Mouse (Mus musculus): ENCODE measurements around the gene Gjc3. TPM values are rescaled to one million over a fixed set of nuclear protein-coding genes. Genes with fewer than 3 reads are reported as not detected.

The Gjc3 gene
- polyA plus RNA-seq, 1 experiment from 2014 or later: 0.17 TPM

Other genes starting within 250 kb of the Gjc3 start
- 20.9 and 22.2 TPM in 2 replicates for gene Nyap1, start 221.5 kb downstream of the Gjc3 start, polyA plus RNA-seq (2016; fragmentation: Nextera tagmentation; extraction: Ambion mirVana)
- 81.8 and 82.9 TPM in 2 replicates for gene Tsc22d4, start 217.4 kb downstream of the Gjc3 start, polyA plus RNA-seq (2016; fragmentation: Nextera tagmentation; extraction: Ambion mirVana)
- gene Ppp1r35, start 184.2 kb downstream of the Gjc3 start, polyA plus RNA-seq (2016; fragmentation: Nextera tagmentation; extraction: Ambion mirVana): 55.1 and 59.7 TPM in 2 replicates
- gene Mepce, start 175.4 kb downstream of the Gjc3 start, polyA plus RNA-seq (2016; fragmentation: Nextera tagmentation; extraction: Ambion mirVana): 11.0 and 14.8 TPM in 2 replicates
- gene Zcwpw1, start 175.3 kb downstream of the Gjc3 start, polyA plus RNA-seq (2016; fragmentation: Nextera tagmentation; extraction: Ambion mirVana): 19.5 and 20.1 TPM in 2 replicates
- 0.21 and 1.1 TPM in 2 replicates for gene Pilra, start 126.8 kb downstream of the Gjc3 start, polyA plus RNA-seq (2016; fragmentation: Nextera tagmentation; extraction: Ambion mirVana)
- not detected in 2 replicates for gene Pilrb1, start 105.0 kb downstream of the Gjc3 start, polyA plus RNA-seq (2016; fragmentation: Nextera tagmentation; extraction: Ambion mirVana)
- not detected in 2 replicates for gene Pilrb2, start 91.3 kb downstream of the Gjc3 start, polyA plus RNA-seq (2016; fragmentation: Nextera tagmentation; extraction: Ambion mirVana)
- gene Cyp3a13, start 41.5 kb downstream of the Gjc3 start, polyA plus RNA-seq (2016; fragmentation: Nextera tagmentation; extraction: Ambion mirVana): not detected in 2 replicates
- gene Azgp1, start 18.4 kb upstream of the Gjc3 start, polyA plus RNA-seq (2016; fragmentation: Nextera tagmentation; extraction: Ambion mirVana): not detected in 2 replicates
- not detected in 2 replicates for gene Smok3a, start 58.2 kb upstream of the Gjc3 start, polyA plus RNA-seq (2016; fragmentation: Nextera tagmentation; extraction: Ambion mirVana)
- not detected in 2 replicates for gene Smok3b, start 58.3 kb upstream of the Gjc3 start, polyA plus RNA-seq (2016; fragmentation: Nextera tagmentation; extraction: Ambion mirVana)
- not detected in 2 replicates for gene Smok3c, start 90.1 kb upstream of the Gjc3 start, polyA plus RNA-seq (2016; fragmentation: Nextera tagmentation; extraction: Ambion mirVana)
- 37.3 and 41.7 TPM in 2 replicates for gene Zkscan1, start 122.0 kb upstream of the Gjc3 start, polyA plus RNA-seq (2016; fragmentation: Nextera tagmentation; extraction: Ambion mirVana)
- gene Zscan21, start 153.8 kb upstream of the Gjc3 start, polyA plus RNA-seq (2016; fragmentation: Nextera tagmentation; extraction: Ambion mirVana): 93.8 and 95.8 TPM in 2 replicates
- gene Zfp113, start 192.6 kb upstream of the Gjc3 start, polyA plus RNA-seq (2016; fragmentation: Nextera tagmentation; extraction: Ambion mirVana): 34.2 and 35.9 TPM in 2 replicates
- 270 and 286 TPM in 2 replicates for gene Cops6, start 198.0 kb upstream of the Gjc3 start, polyA plus RNA-seq (2016; fragmentation: Nextera tagmentation; extraction: Ambion mirVana)
- gene Ap4m1, start 208.9 kb upstream of the Gjc3 start, polyA plus RNA-seq (2016; fragmentation: Nextera tagmentation; extraction: Ambion mirVana): 25.7 and 28.6 TPM in 2 replicates
- 179 and 180 TPM in 2 replicates for gene Mcm7, start 209.3 kb upstream of the Gjc3 start, polyA plus RNA-seq (2016; fragmentation: Nextera tagmentation; extraction: Ambion mirVana)
- gene Taf6, start 224.4 kb upstream of the Gjc3 start, polyA plus RNA-seq (2016; fragmentation: Nextera tagmentation; extraction: Ambion mirVana): 102 and 109 TPM in 2 replicates
- gene Cnpy4, start 224.4 kb upstream of the Gjc3 start, polyA plus RNA-seq (2016; fragmentation: Nextera tagmentation; extraction: Ambion mirVana): 45.8 and 46.3 TPM in 2 replicates
- gene Mblac1, start 231.2 kb upstream of the Gjc3 start, polyA plus RNA-seq (2016; fragmentation: Nextera tagmentation; extraction: Ambion mirVana): 10.9 and 12.8 TPM in 2 replicates